Mouse (Mus musculus): ENCODE measurements around the gene Ccdc149. TPM values are rescaled to one million over a fixed set of nuclear protein-coding genes. Genes with fewer than 3 reads are reported as not detected.

Gene Ccdc149
- total RNA-seq, 2 experiments from 2014 or later: 0.68 to 1.3 TPM

DNA sequence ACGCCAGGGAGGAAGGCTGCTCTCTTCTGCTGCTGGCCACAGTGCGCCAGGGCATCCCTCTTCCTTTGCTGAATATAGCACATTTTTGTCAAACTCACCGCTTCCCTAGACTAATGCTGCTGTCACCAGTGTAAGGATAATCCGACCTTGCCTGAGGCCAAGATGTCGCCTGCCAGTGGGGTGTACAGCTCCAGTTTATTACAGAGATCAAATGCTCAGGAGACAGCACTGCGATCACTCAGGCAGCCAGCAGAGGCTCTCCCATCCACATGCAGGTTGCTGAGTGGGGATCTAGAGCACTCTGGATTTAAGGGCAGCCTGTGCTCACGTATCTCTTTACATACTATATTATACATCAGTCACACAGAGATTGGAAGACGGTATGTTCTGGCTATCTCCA lies 22.1 kb downstream of the Ccdc149 start:
- DNase-seq (ENCODE audit: low spot score): no peak

- no peak for DNase-seq (ENCODE audit: low spot score)
Measured at GRCm38 (mm10) chr5:52440278-52440677, 31.0 kb downstream of the Ccdc149 start.

DNA sequence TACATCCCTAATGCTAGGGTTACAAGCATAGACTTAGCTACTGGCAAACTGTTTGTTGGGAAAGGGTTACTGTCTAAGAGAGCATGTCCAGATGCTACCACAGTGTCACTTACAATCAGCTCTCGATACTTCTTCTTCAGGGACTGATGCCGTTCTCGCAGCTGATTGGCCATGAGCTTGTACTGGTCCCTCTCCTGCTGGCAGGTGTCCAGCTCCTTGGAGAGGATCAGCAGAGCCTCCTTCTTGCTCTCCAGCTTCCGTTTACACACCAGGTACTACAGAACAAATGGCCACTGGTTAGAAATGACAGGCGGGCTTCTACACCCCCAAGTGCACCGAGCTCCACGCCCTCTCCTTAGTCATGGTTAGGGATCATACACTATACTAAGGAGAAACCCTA lies 32.4 kb downstream of the Ccdc149 start:
- no peak for DNase-seq (ENCODE audit: low spot score)

DNA sequence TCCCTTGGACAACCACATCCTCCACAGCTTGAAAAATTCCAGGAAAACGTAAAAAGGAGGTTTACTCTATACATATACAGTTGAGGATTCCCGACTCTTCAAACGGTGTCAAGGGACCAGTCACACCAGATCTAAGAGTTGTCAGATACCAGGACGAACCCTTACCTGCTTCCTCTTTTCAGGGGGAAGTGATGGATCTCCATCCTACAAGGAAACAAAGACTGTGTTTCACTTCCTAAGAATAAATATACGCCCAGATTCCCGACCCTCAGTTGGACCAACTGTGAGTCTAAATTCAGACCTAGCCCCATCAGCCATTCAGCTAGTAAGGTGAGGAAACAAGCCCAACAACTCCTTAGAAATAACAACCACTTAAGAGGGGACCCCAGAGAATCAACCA lies 35.8 kb downstream of the Ccdc149 start:
- DNase-seq (ENCODE audit: low spot score): no peak

DNA sequence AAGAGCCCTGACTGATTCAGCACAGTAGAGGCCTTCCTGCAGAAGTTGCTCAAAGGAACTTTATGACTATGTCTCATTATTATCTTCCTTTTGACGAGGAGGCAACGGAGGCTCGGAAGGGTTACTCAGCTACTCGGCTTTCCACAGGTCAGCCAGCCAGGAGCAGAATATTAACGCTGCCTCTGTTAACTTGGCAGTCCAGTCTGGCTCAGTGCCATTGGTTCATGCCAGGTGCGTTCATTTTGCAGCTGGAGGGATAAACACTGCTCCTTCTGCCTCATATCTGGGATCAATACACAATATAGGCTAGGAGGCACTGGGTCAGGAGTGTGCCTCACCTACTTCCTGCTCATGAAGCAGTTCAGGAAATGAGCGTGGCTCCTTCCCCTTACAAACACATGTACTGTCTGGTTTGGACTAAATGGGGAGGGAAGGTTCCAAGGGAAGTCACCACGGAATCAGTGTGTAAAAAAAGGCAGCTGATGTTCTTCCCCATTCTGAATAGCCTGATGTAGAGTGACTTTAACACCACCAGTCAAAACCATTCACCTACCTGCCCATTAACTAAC lies 40.0 kb downstream of the Ccdc149 start:
- DNase-seq (ENCODE audit: low spot score): no peak

GRCm38 (mm10) chr5:52429731-52430480 lies 41.4 kb downstream of the Ccdc149 start:
- DNase-seq (ENCODE audit: low spot score): no peak

DNA sequence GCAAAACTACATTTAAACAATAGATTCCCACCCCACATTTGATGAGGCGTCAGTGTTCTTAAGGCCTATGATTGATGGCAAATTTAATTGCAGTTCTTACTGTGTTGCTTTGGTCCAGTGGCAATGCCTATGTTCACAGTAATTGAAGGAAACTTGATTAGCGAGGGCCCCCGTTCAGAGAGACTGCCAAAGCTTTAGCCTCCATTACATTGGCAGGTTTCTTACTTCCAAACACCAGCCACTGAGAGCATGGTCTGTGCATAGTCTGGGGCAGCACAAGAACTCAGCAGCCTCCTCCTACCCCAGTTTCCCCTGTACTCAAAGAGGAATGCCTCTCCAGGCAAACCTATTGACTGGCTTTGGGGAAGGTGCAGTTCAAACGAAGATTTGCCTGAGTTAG lies 42.7 kb downstream of the Ccdc149 start:
- DNase-seq (ENCODE audit: low spot score): no peak

DNA sequence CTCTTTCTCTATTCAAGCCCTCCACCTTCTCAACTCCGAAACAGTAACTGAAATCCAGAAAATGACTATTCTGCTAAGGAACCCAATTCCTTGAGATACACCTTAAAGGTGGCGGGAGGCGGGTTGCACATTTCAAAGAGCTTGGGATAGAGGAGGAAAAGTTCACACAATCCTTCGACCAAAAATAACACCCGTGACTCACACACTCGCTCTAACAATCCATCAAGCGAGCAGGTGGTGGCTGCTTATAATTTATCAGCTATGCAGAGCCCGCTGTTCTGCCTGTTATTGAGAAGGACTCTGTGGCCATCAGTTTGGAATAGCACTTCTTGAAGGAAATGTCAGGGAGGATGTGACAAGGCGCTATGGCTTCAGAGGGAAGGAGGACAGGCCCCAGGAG lies 45.5 kb downstream of the Ccdc149 start:
- DNase-seq (ENCODE audit: low spot score): no peak

DNA sequence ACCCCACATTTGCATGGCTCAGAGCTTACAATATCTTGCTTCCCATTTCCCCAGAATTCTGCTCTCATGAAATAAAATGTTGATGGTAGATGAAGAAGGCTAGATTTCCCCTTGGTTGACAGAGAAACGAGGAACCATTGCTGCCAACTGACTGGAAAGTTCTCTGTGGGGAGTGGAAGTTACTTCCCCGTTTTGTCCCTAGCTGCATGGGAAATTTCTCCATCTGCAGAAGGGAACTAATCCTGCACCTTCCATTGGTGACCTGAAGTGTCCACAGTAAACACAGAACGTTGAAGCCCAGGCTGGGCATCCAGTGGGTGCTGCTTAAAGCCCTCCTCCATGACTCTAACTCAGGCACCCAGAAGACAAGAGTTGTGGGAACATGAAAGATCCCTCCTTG lies 47.4 kb downstream of the Ccdc149 start:
- DNase-seq (ENCODE audit: low spot score): no peak

GRCm38 (mm10) chr5:52416485-52416884 lies 54.8 kb downstream of the Ccdc149 start:
- no peak for DNase-seq (ENCODE audit: low spot score)

DNA sequence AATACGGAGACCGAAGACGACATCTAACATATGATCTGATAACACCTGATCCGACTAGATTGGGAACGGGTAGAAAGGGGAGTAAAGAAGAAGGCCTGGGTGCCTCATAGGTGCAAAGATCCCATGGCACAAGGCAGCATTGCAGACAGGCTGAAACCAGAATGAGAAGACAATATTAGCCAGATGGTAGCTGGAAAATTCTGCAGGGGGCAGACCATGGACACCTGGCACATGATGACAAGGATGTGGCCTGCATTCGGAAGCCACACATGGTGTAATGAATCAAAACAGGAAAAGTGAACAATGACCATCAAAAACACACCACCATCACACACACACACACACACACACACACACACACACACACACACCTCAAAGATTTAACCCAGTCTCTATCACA lies 55.4 kb downstream of the Ccdc149 start:
- DNase-seq (ENCODE audit: low spot score): no peak

- no peak for DNase-seq (ENCODE audit: low spot score)
Measured at GRCm38 (mm10) chr5:52415193-52415592, 56.1 kb downstream of the Ccdc149 start.

GRCm38 (mm10) chr5:52411567-52411966 lies 59.8 kb downstream of the Ccdc149 start:
- DNase-seq (ENCODE audit: low spot score): no peak

- DNase-seq (ENCODE audit: low spot score): no peak
Measured at GRCm38 (mm10) chr5:52410197-52410596, 61.1 kb downstream of the Ccdc149 start.

- no peak for DNase-seq (ENCODE audit: low spot score)
Measured at GRCm38 (mm10) chr5:52408668-52409315, 62.5 kb downstream of the Ccdc149 start.

DNA sequence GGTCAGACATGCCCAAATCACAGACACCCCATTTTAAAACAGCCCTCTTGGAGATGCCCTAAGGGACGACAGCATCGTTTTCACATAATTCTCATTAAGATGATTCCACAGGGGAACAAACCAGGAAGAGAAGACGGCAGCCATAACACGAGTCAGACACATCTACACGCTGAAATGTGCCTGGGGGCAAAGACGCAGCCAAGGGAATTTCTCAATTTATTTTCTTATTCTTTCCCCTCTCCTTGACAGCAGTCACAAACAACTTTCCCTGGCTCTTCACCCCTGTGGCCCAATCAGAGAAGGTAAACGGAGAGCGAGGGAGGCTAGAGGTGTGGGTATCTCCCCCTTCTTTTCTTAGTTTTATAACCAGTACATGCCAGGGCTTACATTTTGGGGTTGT lies 66.9 kb downstream of the Ccdc149 start:
- no peak for DNase-seq (ENCODE audit: low spot score)

- DNase-seq (ENCODE audit: low spot score): no peak
Measured at GRCm38 (mm10) chr5:52393756-52394155, 77.6 kb downstream of the Ccdc149 start.

DNA sequence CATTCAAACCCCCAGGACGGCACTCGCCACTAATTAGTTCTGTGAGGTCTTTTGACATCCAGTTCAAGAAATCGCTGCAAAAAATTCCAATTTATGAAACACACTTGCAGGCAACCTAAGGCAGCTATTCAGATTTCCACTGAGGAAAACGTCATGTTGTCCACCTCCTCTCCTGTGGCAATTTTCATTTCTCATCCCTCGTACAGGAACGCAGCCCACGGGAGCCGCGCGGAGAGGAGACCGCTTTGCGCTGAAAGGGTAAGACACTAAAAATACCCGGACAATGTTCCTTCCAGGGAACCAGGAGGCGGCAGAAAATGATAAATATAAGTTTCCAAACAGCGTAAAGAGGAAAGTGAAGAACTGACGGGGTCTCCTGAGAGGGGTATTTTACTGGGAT lies 79.8 kb downstream of the Ccdc149 start:
- DNase-seq (ENCODE audit: low spot score): no peak

- DNase-seq (ENCODE audit: low spot score): no peak
Measured at GRCm38 (mm10) chr5:52390381-52390780, 80.9 kb downstream of the Ccdc149 start.

GRCm38 (mm10) chr5:52388092-52388749 lies 83.1 kb downstream of the Ccdc149 start:
- DNase-seq (ENCODE audit: low spot score): no peak

DNA sequence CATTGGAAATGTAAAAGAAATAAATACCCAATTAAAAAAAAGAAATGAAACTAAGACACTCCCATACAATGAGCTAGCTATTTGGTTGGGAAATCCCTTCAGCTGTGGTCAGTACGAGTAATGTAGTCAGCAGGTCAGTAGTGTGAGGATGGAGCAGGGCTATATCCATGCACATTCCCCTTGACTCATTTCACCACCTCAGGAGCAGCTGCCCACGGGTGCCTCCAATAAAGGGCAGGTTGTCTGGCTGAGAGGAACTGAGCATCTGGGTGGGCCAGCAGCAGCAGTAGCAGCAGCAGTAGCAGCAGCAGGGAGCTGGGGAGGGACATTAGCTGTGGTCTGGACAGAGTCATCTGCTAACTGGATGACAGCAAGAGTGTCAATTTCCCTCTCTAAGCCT lies 85.3 kb downstream of the Ccdc149 start:
- no peak for DNase-seq (ENCODE audit: low spot score)

GRCm38 (mm10) chr5:52383748-52384147 lies 87.6 kb downstream of the Ccdc149 start:
- DNase-seq (ENCODE audit: low spot score): no peak
